Mouse (Mus musculus): ENCODE data around the gene Car8.
A peak's percentile ranks its signal among the peaks of the same experiment; 100 is the strongest.
"Not testable (repeated sequence)": the region's sequence is repeated elsewhere in the genome, so short reads cannot be mapped to it uniquely, and the experiment has no call there.

The Car8 gene

GRCm38 (mm10) chr4:8203367-8203766 is 35.5 kb downstream of the Car8 start:
- no peak for DNase-seq (ENCODE audit: low spot score)

- DNase-seq (ENCODE audit: low spot score) = no peak
These were observed 37.2 kb downstream of the Car8 start for GRCm38 (mm10) chr4:8201631-8202030.

- DNase-seq (ENCODE audit: low spot score) = no peak
These were observed 38.8 kb downstream of the Car8 start for GRCm38 (mm10) chr4:8200081-8200480.

- peak; percentile 41 for DNase-seq (ENCODE audit: low spot score)
These were observed 40.8 kb downstream of the Car8 start for GRCm38 (mm10) chr4:8198033-8198432.

- no peak for DNase-seq (ENCODE audit: low spot score)
These were observed 48.4 kb downstream of the Car8 start for GRCm38 (mm10) chr4:8190441-8190840.

GRCm38 (mm10) chr4:8186921-8187687 is 51.7 kb downstream of the Car8 start:
- no peak for DNase-seq (ENCODE audit: low spot score)

- no peak for DNase-seq (ENCODE audit: low spot score)
These were observed 58.3 kb downstream of the Car8 start for GRCm38 (mm10) chr4:8180576-8180975.

- no peak for DNase-seq (ENCODE audit: low spot score)
These were observed 84.1 kb downstream of the Car8 start for GRCm38 (mm10) chr4:8154589-8155198.

GRCm38 (mm10) chr4:8153926-8154325 is 84.9 kb downstream of the Car8 start:
- DNase-seq (ENCODE audit: low spot score) = not testable (repeated sequence)

- DNase-seq (ENCODE audit: low spot score) = no peak
These were observed 101.4 kb downstream of the Car8 start for GRCm38 (mm10) chr4:8137403-8137802.

GRCm38 (mm10) chr4:8132024-8132423 is 106.8 kb downstream of the Car8 start:
- no peak for DNase-seq (ENCODE audit: low spot score)

- DNase-seq (ENCODE audit: low spot score) = no peak
These were observed 125.3 kb downstream of the Car8 start for GRCm38 (mm10) chr4:8113558-8113957.

GRCm38 (mm10) chr4:8111891-8112290 is 127.0 kb downstream of the Car8 start:
- no peak for DNase-seq (ENCODE audit: low spot score)

GRCm38 (mm10) chr4:8109906-8110567 is 128.8 kb downstream of the Car8 start:
- no peak for DNase-seq (ENCODE audit: low spot score)

GRCm38 (mm10) chr4:8101466-8101865 is 137.4 kb downstream of the Car8 start:
- DNase-seq (ENCODE audit: low spot score) = no peak

GRCm38 (mm10) chr4:8098084-8098483 is 140.8 kb downstream of the Car8 start:
- no peak for DNase-seq (ENCODE audit: low spot score)

- no peak for DNase-seq (ENCODE audit: low spot score)
These were observed 141.2 kb downstream of the Car8 start for GRCm38 (mm10) chr4:8097683-8098082.

- not testable (repeated sequence) for DNase-seq (ENCODE audit: low spot score)
These were observed 145.3 kb downstream of the Car8 start for GRCm38 (mm10) chr4:8093566-8093965.
